Mouse (Mus musculus): ENCODE results near the gene Bmp2.

The Bmp2 gene

GRCm38 (mm10) chr2:133565995-133566710 is 14.2 kb downstream of the Bmp2 start:
- no peak for DNase-seq (ENCODE audit: low read depth)

GRCm38 (mm10) chr2:133591562-133592255 is 39.8 kb downstream of the Bmp2 start:
- no peak for DNase-seq (ENCODE audit: low read depth)
